Mouse (Mus musculus): ENCODE data around the gene Cdc14a.
"Not testable (repeated sequence)": the region's sequence is repeated elsewhere in the genome, so short reads cannot be mapped to it uniquely, and the experiment has no call there.

Gene Cdc14a

GRCm38 (mm10) chr3:116366125-116366524 lies 57.7 kb downstream of the Cdc14a start:
- no peak for DNase-seq

GRCm38 (mm10) chr3:116361906-116362305 lies 61.9 kb downstream of the Cdc14a start:
- DNase-seq = no peak

DNA sequence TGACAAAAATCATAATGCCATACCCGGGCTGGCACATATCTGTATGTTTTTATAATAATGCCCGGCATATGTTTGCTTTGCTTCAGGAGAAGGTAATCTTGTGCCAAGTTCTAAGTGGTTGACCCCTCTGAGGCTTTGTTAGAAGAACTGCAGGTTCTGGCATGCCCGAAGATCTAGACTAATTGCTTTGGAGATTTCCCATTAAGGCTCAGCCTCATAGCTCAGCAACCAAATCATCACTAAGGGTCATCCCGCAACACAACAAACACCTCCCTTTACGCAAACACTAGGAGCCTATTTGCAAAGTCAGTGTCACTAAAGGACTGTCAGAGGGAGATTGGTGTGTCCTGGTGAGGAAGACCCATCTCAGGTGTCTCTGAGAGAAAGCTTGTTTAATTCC lies 62.7 kb downstream of the Cdc14a start:
- DNase-seq = no peak

GRCm38 (mm10) chr3:116357866-116358265 lies 66.0 kb downstream of the Cdc14a start:
- DNase-seq = no peak

DNA sequence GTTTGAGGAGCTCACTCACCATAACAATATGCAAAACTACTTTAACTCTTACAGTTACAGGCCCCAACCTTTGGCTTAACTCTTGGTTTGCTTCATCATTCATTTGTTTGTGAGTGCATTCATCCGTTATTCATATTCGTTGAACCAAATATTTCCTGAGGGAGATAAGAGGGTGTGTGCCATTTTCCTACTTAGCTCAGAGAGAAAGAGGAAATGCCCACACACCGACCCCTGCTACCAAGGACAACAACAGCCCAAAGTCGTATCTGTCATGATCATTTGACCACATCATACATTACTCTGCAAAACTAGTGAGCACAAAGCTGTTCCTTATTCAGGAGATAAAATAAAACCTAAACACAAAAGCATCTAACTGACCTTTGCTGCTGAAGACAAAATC lies 66.7 kb downstream of the Cdc14a start:
- DNase-seq = no peak

- DNase-seq = no peak
These were observed 68.6 kb downstream of the Cdc14a start for GRCm38 (mm10) chr3:116355026-116355788.

DNA sequence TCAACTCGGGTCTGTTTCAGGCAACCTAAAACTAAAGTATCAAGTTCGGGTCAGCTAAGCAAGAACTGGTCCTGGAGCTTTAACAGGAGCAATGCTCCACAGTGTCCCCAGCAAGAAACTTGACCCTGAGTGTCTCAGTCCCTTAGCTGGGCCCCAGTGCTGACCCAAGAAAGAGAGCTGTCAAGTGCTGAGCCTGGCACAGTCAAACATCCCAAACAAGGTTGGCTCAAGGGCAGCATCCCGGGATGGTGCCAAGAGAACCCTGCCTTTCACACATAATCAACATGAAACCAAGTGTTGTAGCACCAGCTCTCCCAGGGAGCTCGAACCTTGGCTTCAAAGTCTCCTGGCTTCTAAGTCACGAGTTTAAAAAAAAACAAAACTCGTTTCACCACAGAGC lies 71.3 kb downstream of the Cdc14a start:
- DNase-seq = peak; percentile 35

- DNase-seq = no peak
These were observed 73.4 kb downstream of the Cdc14a start for GRCm38 (mm10) chr3:116350389-116350967.

- not testable (repeated sequence) for DNase-seq
These were observed 76.3 kb downstream of the Cdc14a start for GRCm38 (mm10) chr3:116347571-116347970.

DNA sequence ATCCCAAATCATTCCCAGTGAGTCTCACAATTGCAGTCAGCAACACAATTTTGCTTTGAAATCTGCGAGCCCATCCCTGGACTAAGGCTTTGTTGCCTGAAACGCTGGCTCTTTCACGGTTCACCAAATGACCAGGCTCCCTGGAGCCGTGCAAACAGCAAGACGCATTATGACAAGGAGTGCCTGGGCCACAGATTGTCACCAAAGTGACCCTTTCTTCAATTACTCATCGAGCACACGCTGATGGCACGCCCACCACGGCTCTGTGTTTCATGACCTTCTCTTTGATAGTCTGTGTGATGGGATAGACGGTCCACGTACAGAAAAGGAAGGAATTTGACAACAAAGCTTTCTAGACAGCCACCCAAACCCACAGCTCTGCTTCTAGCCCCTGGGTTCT lies 78.6 kb downstream of the Cdc14a start:
- no peak for DNase-seq

DNA sequence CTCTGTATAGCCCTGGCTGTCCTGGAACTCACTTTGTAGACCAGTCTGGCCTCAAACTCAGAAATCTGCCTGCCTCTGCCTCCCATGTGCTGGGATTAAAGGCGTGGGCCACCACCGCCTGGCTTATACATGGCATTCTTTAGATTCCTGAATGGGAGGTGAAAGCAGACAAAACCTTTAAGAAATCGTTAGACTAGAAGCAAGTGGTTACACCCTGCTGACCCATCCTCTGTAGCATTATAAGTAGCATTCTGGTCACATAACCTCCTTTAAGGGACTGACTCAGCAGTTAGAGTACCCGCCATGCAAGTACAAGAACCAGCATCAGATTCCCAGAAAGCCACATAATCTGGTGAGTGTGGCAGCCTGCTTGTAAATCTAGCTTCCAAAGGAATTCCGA lies 81.6 kb downstream of the Cdc14a start:
- no peak for DNase-seq

- peak; percentile 82 for DNase-seq
These were observed 82.7 kb downstream of the Cdc14a start for GRCm38 (mm10) chr3:116340950-116341624.

DNA sequence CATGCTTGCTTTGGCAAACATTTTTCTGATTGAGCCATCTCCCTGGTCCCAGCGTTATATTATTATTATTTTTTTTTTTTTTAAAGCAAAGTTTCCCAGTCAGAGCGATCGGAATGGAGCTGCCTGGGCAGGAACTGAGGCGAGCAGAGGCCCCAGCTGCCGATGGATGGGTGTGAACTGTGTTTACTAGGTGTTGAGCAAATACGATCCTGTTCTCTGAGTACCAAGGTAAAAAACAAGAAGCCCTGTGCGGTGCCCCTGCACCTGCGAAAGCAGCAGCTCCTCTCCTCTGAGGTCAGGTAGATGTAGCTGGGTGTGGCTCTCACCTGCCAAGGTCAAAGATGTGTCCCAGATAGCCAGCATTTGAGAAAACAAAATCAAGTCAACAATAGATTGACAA lies 83.6 kb downstream of the Cdc14a start:
- no peak for DNase-seq

DNA sequence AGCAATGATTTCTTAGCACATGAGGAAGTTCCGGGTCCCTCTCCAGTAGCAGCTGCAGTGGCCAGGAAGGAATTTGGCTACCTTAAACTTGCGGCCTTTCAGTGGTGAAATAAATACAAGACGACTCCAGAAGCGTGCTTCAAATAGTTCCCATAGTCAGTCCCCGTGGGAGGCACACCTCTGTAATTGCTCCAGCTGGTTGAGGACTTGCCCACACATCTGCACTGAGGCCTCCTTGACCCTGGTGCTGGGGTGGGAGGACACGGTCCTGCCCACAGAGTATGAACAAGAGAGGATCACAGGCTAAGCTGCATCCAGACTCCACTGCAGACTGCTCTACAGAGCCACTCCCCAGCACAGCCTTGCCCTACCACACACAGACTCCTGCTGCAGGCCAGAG lies 85.2 kb downstream of the Cdc14a start:
- no peak for DNase-seq

DNA sequence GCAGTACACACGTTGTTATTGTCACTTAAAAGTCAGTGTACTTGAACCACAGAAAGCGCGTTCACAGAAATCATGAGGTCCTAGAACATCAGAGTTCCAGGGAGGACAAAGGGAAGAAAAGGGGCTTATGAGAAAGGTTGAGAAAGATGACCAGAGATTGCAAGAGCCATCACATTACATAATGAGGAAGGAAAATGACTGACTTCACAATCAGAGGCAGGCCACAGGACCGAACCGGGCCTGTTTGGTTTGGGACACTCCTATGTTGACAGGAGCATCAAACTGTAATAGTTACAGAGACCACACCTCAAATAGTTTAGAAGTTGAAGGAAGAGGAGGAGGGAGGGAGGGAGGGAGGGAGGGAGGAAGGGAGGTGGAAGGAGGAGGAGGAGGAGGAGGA lies 86.0 kb downstream of the Cdc14a start:
- DNase-seq = no peak

- no peak for DNase-seq
These were observed 88.8 kb downstream of the Cdc14a start for GRCm38 (mm10) chr3:116335036-116335435.

DNA sequence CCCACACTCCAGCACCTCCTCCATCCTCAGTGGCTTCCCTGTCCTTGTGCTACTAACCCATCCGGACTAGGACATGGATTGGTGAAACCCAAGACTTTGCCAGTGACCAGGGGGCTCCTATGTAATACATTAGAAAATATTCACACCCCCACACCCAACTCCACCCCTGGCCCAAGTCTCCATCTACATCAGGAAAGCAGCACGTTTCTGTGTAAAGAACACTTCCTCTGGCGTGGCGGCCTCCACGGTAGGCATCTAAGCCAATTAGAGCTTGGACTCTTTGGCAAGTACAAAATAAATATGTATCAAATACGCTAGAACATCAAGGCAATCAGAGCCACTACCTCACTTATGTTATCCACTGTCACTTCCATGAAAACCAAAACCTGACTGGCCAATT lies 90.1 kb downstream of the Cdc14a start:
- no peak for DNase-seq

DNA sequence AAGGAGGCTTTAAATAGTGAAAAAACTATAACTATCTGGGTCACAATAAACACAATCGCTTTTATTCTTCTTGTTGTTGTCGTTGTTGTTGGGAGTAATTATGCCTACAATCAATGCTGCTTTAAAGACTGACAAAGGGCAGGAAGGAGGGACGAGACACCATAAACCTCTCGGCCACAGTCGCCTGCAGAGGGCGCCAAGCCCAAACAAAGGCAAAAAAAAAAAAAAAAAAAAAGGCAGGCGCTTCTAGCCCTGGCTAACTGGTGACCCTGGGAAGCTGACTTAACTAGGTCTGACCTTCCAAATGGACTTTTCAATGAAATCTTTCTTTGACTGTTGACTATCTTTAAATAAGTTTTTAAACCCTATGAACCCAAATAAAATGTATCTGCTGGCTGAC lies 90.6 kb downstream of the Cdc14a start:
- peak; percentile 51 for DNase-seq

GRCm38 (mm10) chr3:116331811-116332464 lies 91.9 kb downstream of the Cdc14a start:
- peak; percentile 56 for DNase-seq

- no peak for DNase-seq
These were observed 93.9 kb downstream of the Cdc14a start for GRCm38 (mm10) chr3:116329976-116330375.

- DNase-seq = peak; percentile 47
These were observed 94.6 kb downstream of the Cdc14a start for GRCm38 (mm10) chr3:116329023-116329762.

- DNase-seq = no peak
These were observed 96.2 kb downstream of the Cdc14a start for GRCm38 (mm10) chr3:116327616-116328004.

All from kidney, adult 18-20 months (tissue).